ENCODE assay signal across 8 mouse cellular contexts in genomic region chr12:104829596-104830282, GRCm38 (mm10). TPM values are rescaled to one million over a fixed set of nuclear protein-coding genes. Genes with fewer than 3 reads are reported as not detected.
DNase-seq lines count a peak whose midpoint lies in the region; ATAC-seq and TF ChIP-seq lines count a peak whose summit lies in the region.

No protein-coding gene starts in this region.

- whole genome bisulfite sequencing in lung, postnatal 0 days, result 38% methylated on average over 5 of the region's 6 CpGs

- no peak overlapping the region for H3K9ac ChIP-seq in lung, postnatal 0 days (replicated peaks; ENCODE audit: low read depth)

- peaks cover 4% of the 10 kb centered on the region; the same call in 1 of the 2 replicates for H3K4me1 ChIP-seq in lung, postnatal 0 days (ENCODE audit: insufficient read depth, low read depth, low read length)

- peak; percentile 71 for TF ChIP-seq CTCF in lung, postnatal 0 days (IDR thresholded peaks at IDR 0.05)

- H3K9me3 ChIP-seq in lung, postnatal 0 days (ENCODE audit: low read length), result no peaks in the 10 kb centered on the region

- no peaks in the 10 kb centered on the region for H3K36me3 ChIP-seq in lung, postnatal 0 days (ENCODE audit: insufficient read depth, low read length)

- H3K27ac ChIP-seq in lung, postnatal 0 days (ENCODE audit: low read length), result no peak overlapping the region

- peak; percentile 3 for DNase-seq in CD4-positive, CD25-positive, alpha-beta regulatory T cell, adult 2 months (ENCODE audit: low read depth, low spot score)
- peak; percentile 33 for DNase-seq in Muller cell, postnatal 12 days (ENCODE audit: inconsistent ontology term)
- peak; percentile 73 for DNase-seq in gastrocnemius, postnatal 25 days
- DNase-seq in kidney, adult 18-20 months, result peak; percentile 84
- peak; percentile 82 for DNase-seq in lung, postnatal 0 days (ENCODE audit: low spot score)
- peak; percentile 60 for DNase-seq in testis, postnatal 10 days (ENCODE audit: low spot score)
- no peak for DNase-seq in thymus, adult 18-20 months

- ATAC-seq in CD4-positive, CD25-positive, alpha-beta regulatory T cell, adult 4 months, result no peak
- peak; percentile 86 for ATAC-seq in lung, postnatal 0 days

- H3K4me2 ChIP-seq in lung, postnatal 0 days (replicated peaks; ENCODE audit: low read depth, low read length), result no peak overlapping the region

- TF ChIP-seq EP300 in lung, postnatal 0 days (IDR thresholded peaks at IDR 0.05), result no peak

- no peak overlapping the region for H3K4me3 ChIP-seq in lung, postnatal 0 days (ENCODE audit: low read depth, low read length)

- H3K27me3 ChIP-seq in lung, postnatal 0 days (replicated peaks; ENCODE audit: insufficient read depth, low read length), result no peaks in the 10 kb centered on the region

RNA-seq across cellular contexts. Expression of gene Clmn, which starts 35.1 kb away (rescaled TPM):
- not detected for polyA plus RNA-seq in CD4-positive, CD25-positive, alpha-beta regulatory T cell, adult 4 months (2017; shearing (Covaris generic))
- 1 to 10 TPM; 2.6 to 4.2 TPM for total RNA-seq in gastrocnemius, postnatal 25 days (2021)
- 2.0 and 2.5 TPM in 2 replicates for polyA plus RNA-seq in lung, postnatal 0 days (2015; fragmentation: Nextera tagmentation; extraction: Ambion mirVana)

Comparison
In these comparisons a context has a peak if more than half of its experiments do, and no peak if none do; other contexts are left out.
1. DNase-seq: peak in CD4-positive, CD25-positive, alpha-beta regulatory T cell, adult 2 months (single experiment), Muller cell, postnatal 12 days (single experiment), gastrocnemius, postnatal 25 days (single experiment), kidney, adult 18-20 months (single experiment), lung, postnatal 0 days (single experiment) and testis, postnatal 10 days (single experiment); none in thymus, adult 18-20 months (0 of 2).